20 mouse cellular contexts compared by ENCODE assay signal in genomic region chr17:81087735-81088134, GRCm38 (mm10). TPM values are rescaled to one million over a fixed set of nuclear protein-coding genes. Genes with fewer than 3 reads are reported as not detected.
DNase-seq lines count a peak whose midpoint lies in the region; TF ChIP-seq lines count a peak whose summit lies in the region.
"Had no signal": no experiment of that assay in that cellular context is flagged by ENCODE, and none has a peak within 500 bp of the region (broad histone marks: within the 10 kb centered on the region; RNA-seq: fewer than 3 reads in every experiment).

No protein-coding gene starts in this region.

- H3K9ac ChIP-seq in CH12.LX (ENCODE audit: insufficient read depth, low read depth) (no peak overlapping the region), ES-E14 (ENCODE audit: insufficient read depth, low read depth, low read length, poor library complexity, severe bottlenecking) (no peak overlapping the region), MEL (ENCODE audit: control insufficient read depth, low read depth, low read length, poor library complexity, severe bottlenecking) (no peak overlapping the region)

- no peak for TF ChIP-seq POLR2A in CH12.LX (IDR thresholded peaks at IDR 0.05; ENCODE audit: low read depth, low read length)
- TF ChIP-seq POLR2A in MEL (IDR thresholded peaks at IDR 0.05; ENCODE audit: control insufficient read depth in 1 of 2, insufficient read depth in 1 of 2, low read depth in 1 of 2, low read length in 2 of 2, poor library complexity in 1 of 2) = no peak

- TF ChIP-seq CTCF in CH12.LX (conservative IDR thresholded peaks at IDR 0.05 in 1 of 2, IDR thresholded peaks at IDR 0.05 in 1 of 2; ENCODE audit: low read depth in 2 of 2, low read length in 2 of 2) (no peak), MEL (IDR thresholded peaks at IDR 0.05 in 2 of 3, conservative IDR thresholded peaks at IDR 0.05 in 1 of 3; ENCODE audit: control insufficient read depth in 1 of 3, insufficient read depth in 1 of 3, low read depth in 2 of 3, low read length in 3 of 3, poor library complexity in 1 of 3, severe bottlenecking in 1 of 3) (no peak)

- in situ Hi-C loops in CH12.LX (cut with MboI; ENCODE audit: low pct_ligation_motif_present, low pct_unique_long_range_greater_than_20kb, low sequenced_read_pairs) = no loop called here
- in situ Hi-C loops in ES-E14 (cut with MboI; ENCODE audit: low sequenced_read_pairs in 2 of 2, unreplicated experiment in 2 of 2) = no loop called here

- H3K79me2 ChIP-seq in CH12.LX (replicated peaks; ENCODE audit: control insufficient read depth, extremely low read depth, insufficient read depth, poor library complexity, severe bottlenecking) (no peaks in the 10 kb centered on the region), MEL (ENCODE audit: control insufficient read depth, insufficient read depth, low read length, poor library complexity) (no peaks in the 10 kb centered on the region)

- H3K4me3 ChIP-seq in CH12.LX (replicated peaks in 1 of 3; ENCODE audit: low read depth in 2 of 3, low read length in 2 of 3, poor library complexity in 1 of 3) = no peak overlapping the region
- H3K4me3 ChIP-seq in ES-E14 (ENCODE audit: insufficient read depth in 1 of 2, low read depth in 1 of 2, low read length in 2 of 2, poor library complexity in 1 of 2, severe bottlenecking in 1 of 2) = no peak overlapping the region
- H3K4me3 ChIP-seq in MEL (ENCODE audit: control insufficient read depth in 1 of 2, insufficient read depth in 1 of 2, low read depth in 2 of 2, low read length in 2 of 2) = no peak overlapping the region

- H3K4me1 ChIP-seq in CH12.LX (ENCODE audit: control insufficient read depth in 1 of 2, insufficient read depth in 2 of 2) (no peaks in the 10 kb centered on the region; a peak in 1 of 4 replicates), ES-E14 (ENCODE audit: control insufficient read depth in 2 of 2, insufficient read depth in 2 of 2, low read length in 2 of 2, poor library complexity in 1 of 2) (no peaks in the 10 kb centered on the region), MEL (ENCODE audit: control insufficient read depth in 1 of 2, insufficient read depth in 2 of 2, low read length in 2 of 2) (no peaks in the 10 kb centered on the region; a peak in 1 of 4 replicates)

- DNase-seq in CH12.LX (ENCODE audit: extremely low read depth) = no peak
- DNase-seq in ES-E14 (ENCODE audit: low read depth, low spot score) = no peak
- no peak for DNase-seq in MEL (ENCODE audit: low read depth, low spot score)
- no peak for DNase-seq in cerebellum, adult 9-11 months
- DNase-seq in cerebellum, postnatal 36 days = no peak
- DNase-seq in frontal cortex, postnatal 10 days (ENCODE audit: low spot score in 2 of 2) = no peak
- DNase-seq: adrenal gland, adult 2 months; adrenal gland, adult 8-10 months; adrenal gland, postnatal 10 days; adrenal gland, postnatal 14 days; adrenal gland, postnatal 25 days; adrenal gland, postnatal 36 days; B cell, adult 2 months; cerebellum, adult 11 months; cerebellum, adult 11-12 months; cerebellum, adult 18-20 months; cerebellum, adult 2 months; cerebellum, adult 8-10 months; cerebellum, adult 9-10 months had no signal

- TF ChIP-seq RAD21 in CH12.LX (IDR thresholded peaks at IDR 0.05; ENCODE audit: low read depth, low read length) (no peak), MEL (IDR thresholded peaks at IDR 0.05; ENCODE audit: low read depth, low read length) (no peak)

- H3K36me3 ChIP-seq in CH12.LX (replicated peaks in 1 of 2; ENCODE audit: control insufficient read depth in 1 of 2, insufficient read depth in 1 of 2, low read length in 1 of 2) = no peaks in the 10 kb centered on the region
- no peaks in the 10 kb centered on the region for H3K36me3 ChIP-seq in ES-E14 (ENCODE audit: control insufficient read depth, insufficient read depth, low read length, poor library complexity, severe bottlenecking)
- no peaks in the 10 kb centered on the region for H3K36me3 ChIP-seq in MEL (ENCODE audit: control insufficient read depth in 1 of 2, insufficient read depth in 2 of 2, low read length in 2 of 2)
- H3K36me3 ChIP-seq: G1E had no signal

- no peaks in the 10 kb centered on the region for H3K27me3 ChIP-seq in CH12.LX (replicated peaks)
- H3K27me3 ChIP-seq in MEL (ENCODE audit: control insufficient read depth in 1 of 2, insufficient read depth in 2 of 2, low read length in 2 of 2) = no peaks in the 10 kb centered on the region

- H3K9me3 ChIP-seq in CH12.LX (replicated peaks; ENCODE audit: low read length) (no peaks in the 10 kb centered on the region), ES-E14 (ENCODE audit: control insufficient read depth, insufficient read depth, low read depth, low read length) (no peaks in the 10 kb centered on the region), MEL (replicated peaks; ENCODE audit: insufficient read depth, low read length) (no peaks in the 10 kb centered on the region)
- H3K9me3 ChIP-seq: G1E had no signal

- TF ChIP-seq EP300 in CH12.LX (IDR thresholded peaks at IDR 0.05; ENCODE audit: low read length) (no peak), MEL (IDR thresholded peaks at IDR 0.05; ENCODE audit: low read depth in 1 of 2, low read length in 2 of 2) (no peak)

- no peak overlapping the region for H3K4me2 ChIP-seq in CH12.LX (ENCODE audit: insufficient read depth, low read depth, poor library complexity, severe bottlenecking)

- H3K27ac ChIP-seq in CH12.LX (ENCODE audit: insufficient read depth, low read depth) (no peak overlapping the region), ES-E14 (ENCODE audit: insufficient read depth, low read depth, low read length, poor library complexity, severe bottlenecking) (no peak overlapping the region), MEL (ENCODE audit: control insufficient read depth, low read depth, low read length) (no peak overlapping the region)

- dilution Hi-C loops in CH12.LX (cut with MboI; ENCODE audit: extremely low pct_ligation_motif_present, extremely low pct_unique_long_range_greater_than_20kb, low sequenced_read_pairs) = no loop called here

TF ChIP-seq in CH12.LX, 34 proteins besides CTCF, POLR2A, EP300 and RAD21:
- TF ChIP-seq MAFK (IDR thresholded peaks at IDR 0.05; ENCODE audit: insufficient replicate concordance, low read length) = peak; percentile 86
- TF ChIP-seq E2F4 (IDR thresholded peaks at IDR 0.05; ENCODE audit: insufficient replicate concordance, low read depth, low read length) = no peak

TF ChIP-seq in ES-E14, 5 proteins besides CTCF, POLR2A, EP300 and RAD21:
- TF ChIP-seq MAFK (IDR thresholded peaks at IDR 0.05; ENCODE audit: insufficient read depth, low read depth, low read length) = peak; percentile 87
- no peak for TF ChIP-seq ZC3H11A (IDR thresholded peaks at IDR 0.05; ENCODE audit: borderline replicate concordance, low read depth, low read length)
TF ChIP-seq in ES-E14: peak in this region for 1.

TF ChIP-seq in MEL, 35 proteins besides CTCF, POLR2A, EP300 and RAD21:
- TF ChIP-seq MAFK (IDR thresholded peaks at IDR 0.05; ENCODE audit: borderline replicate concordance, low read depth, low read length) (peak; percentile 87), GATA1 (IDR thresholded peaks at IDR 0.05; ENCODE audit: low read depth, low read length) (no peak)

RNA-seq across cellular contexts. Expression of gene Thumpd2, which starts 22.9 kb away (rescaled TPM):
- total RNA-seq in CH12.LX (2012; rRNA removed) (5.4 and 6.9 TPM in 2 replicates), CH12.LX (2014; rRNA removed) (9.0 and 10.4 TPM in 2 replicates), ES-E14 (2012; rRNA removed) (7.1 and 7.8 TPM in 2 replicates), MEL (2012; rRNA removed) (15.5 and 15.8 TPM in 2 replicates)
- polyA plus RNA-seq in CH12.LX (2012; ENCODE audit: insufficient read length, low read depth) (7.6 and 9.9 TPM in 2 replicates), MEL (2012; ENCODE audit: insufficient read depth in 1 of 2, insufficient read length in 2 of 2, low read depth in 1 of 2, low replicate concordance in 2 of 2, missing spikeins in 1 of 2) (10 to 100 TPM in 1 of 2 experiments, not detected in 1; 15.1 TPM)

Comparison
In these comparisons a context has a peak if more than half of its experiments do, and no peak if none do; other contexts are left out.
1. Of the 35 proteins assayed by ChIP-seq in both MEL and CH12.LX: peak only in MEL: none; only in CH12.LX: none; in both: MAFK; in neither: 34.